Mouse (Mus musculus) forebrain, postnatal 0 days (tissue): ENCODE measurements at regions not wholly inside any gene's neighbourhood (a gene's known extent, or its start where the extent isn't known, plus 50 kb on each side); places are given as distances from the start of the nearest gene placed in this dataset.
A peak's percentile ranks its signal among the peaks of the same experiment; 100 is the strongest.
"Not testable (repeated sequence)": the region's sequence is repeated elsewhere in the genome, so short reads cannot be mapped to it uniquely, and the experiment has no call there.

Experiments used
- ATAC-seq: fragments of 200-750 bp; cut with Nextera tagmentation; 2 replicates; pipeline ENCODE4 v1.8.0; 2017; ENCODE audit warnings: mild to moderate bottlenecking, moderate library complexity
- DNase-seq: peaks from one replicate; pipeline ENCODE4 v3.0.0-alpha.2; 2015
- H3K27ac ChIP-seq: fragments of 300-500 bp; sonication (generic); 2 replicates; pipeline ENCODE4 v1.5.1; 2014; ENCODE audit warnings: low read depth, mild to moderate bottlenecking, antibody characterized with exemption, low read length, moderate library complexity, mixed read lengths
- H3K27me3 ChIP-seq: fragments of 300-500 bp; sonication (generic); 2 replicates; pipeline ENCODE4 v1.6.1; 2014; ENCODE audit warnings: mild to moderate bottlenecking, low read length, mixed read lengths; ENCODE audit not compliant: insufficient read depth
- H3K36me3 ChIP-seq: fragments of 300-500 bp; sonication (generic); 2 replicates; pipeline ENCODE4 v1.6.1; 2014; ENCODE audit warnings: mild to moderate bottlenecking, moderate library complexity; ENCODE audit not compliant: insufficient read depth
- H3K4me1 ChIP-seq: fragments of 300-500 bp; sonication (generic); 2 replicates; pipeline ENCODE4 v1.6.1; 2014; ENCODE audit warnings: antibody characterized with exemption; ENCODE audit not compliant: insufficient read depth
- H3K4me2 ChIP-seq: fragments of 300-500 bp; sonication (generic); 2 replicates; pipeline ENCODE4 v1.6.1; 2014; ENCODE audit warnings: low read depth, mild to moderate bottlenecking, moderate library complexity
- H3K4me3 ChIP-seq: fragments of 300-500 bp; sonication (generic); 2 replicates; pipeline ENCODE4 v1.5.1; 2014; ENCODE audit warnings: low read depth, low read length, mixed read lengths
- H3K9ac ChIP-seq: fragments of 300-500 bp; sonication (generic); 2 replicates; pipeline ENCODE4 v1.6.1; 2014; ENCODE audit warnings: mild to moderate bottlenecking
- H3K9me3 ChIP-seq: fragments of 300-500 bp; sonication (generic); 2 replicates; pipeline ENCODE4 v1.6.1; 2016; ENCODE audit warnings: low read length
- CTCF ChIP-seq: sonication (generic); IDR thresholded peaks from 2 replicates; pipeline ENCODE4 v1.5.1; 2016; ENCODE audit warnings: antibody characterized with exemption, control low read depth, low read depth
- WGBS: fragments of 180-500 bp; shearing (Covaris S2); extraction: QIAGEN DNeasy Blood & Tissue Kit; methylation state at CpG from one replicate; pipeline ENCODE4 v1.1.7; 2014; 5-methylcytosine and 5-hydroxymethylcytosine counted together

GRCm38 (mm10) chr3:149070201-149070600, 79.8 kb upstream of the Adgrl2 start:
- Histone ChIP-seq H3K36me3 (no peaks in the 10 kb centered on the region), H3K27me3 (no peaks in the 10 kb centered on the region), H3K4me2 (no peak overlapping the region), H3K4me1 (peaks cover 1% of the 10 kb centered on the region; the same call in 1 of the 2 replicates), H3K9ac (no peak overlapping the region), H3K9me3 (no peaks in the 10 kb centered on the region), H3K4me3 (no peak overlapping the region), H3K27ac (no peak overlapping the region)
- DNase-seq: no peak
- no peak for ATAC-seq
- no peak for TF ChIP-seq CTCF
- WGBS: 80% methylated on average over 7 of the region's 7 CpGs

DNA sequence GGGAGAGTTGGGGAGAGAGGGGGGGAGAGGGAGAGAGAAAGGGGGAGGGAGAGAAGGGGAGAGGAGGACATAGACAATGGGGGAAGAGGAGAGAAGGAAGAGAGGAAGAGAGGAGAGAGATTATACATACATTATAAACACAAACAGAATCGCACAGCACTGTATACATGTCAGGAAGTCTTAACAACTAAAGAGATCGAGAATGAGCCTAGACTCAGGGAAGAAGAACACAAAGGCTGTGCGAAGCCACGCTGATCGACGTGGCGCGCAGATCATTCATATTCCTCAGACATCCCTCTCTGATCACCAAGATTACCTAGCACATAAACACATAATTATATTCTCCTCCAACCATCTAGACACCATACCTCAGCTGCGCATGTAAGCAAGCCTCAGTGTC, 79.1 kb upstream of the Adgrl2 start:
- Histone ChIP-seq H3K36me3 (no peaks in the 10 kb centered on the region), H3K9me3 (no peaks in the 10 kb centered on the region), H3K9ac (no peak overlapping the region), H3K27me3 (no peaks in the 10 kb centered on the region), H3K4me3 (no peak overlapping the region), H3K27ac (no peak overlapping the region), H3K4me1 (no peaks in the 10 kb centered on the region), H3K4me2 (no peak overlapping the region)
- DNase-seq (no peak), ATAC-seq (no peak)
- whole genome bisulfite sequencing: 84% methylated on average over 9 of the region's 9 CpGs
- TF ChIP-seq CTCF: no peak

- ATAC-seq (peak; percentile 81; the same call in 1 of the 2 replicates), DNase-seq (no peak)
- no peaks in the 10 kb centered on the region for H3K4me1 ChIP-seq
Observed at GRCm38 (mm10) chr3:149068821-149069220, 78.5 kb upstream of the Adgrl2 start.

DNA sequence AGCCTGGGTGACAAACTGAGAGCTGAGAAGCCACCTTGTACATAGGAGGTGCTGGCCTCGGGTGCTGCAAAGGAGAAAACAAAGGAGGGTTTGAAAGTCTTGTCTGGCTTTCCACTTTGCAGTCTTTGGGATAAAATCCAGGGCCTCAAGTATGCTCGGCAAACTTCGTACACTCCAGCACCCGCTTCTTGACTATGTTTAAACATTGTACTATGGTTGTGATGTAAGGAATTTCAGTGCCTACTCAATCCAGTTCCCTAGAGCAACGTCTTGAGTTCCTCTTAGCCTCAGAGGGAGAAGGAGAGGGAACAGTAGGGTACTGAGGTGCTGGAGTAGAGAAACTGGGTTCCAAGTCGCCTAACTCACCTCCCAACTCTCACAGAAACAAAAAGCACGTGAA, 77.4 kb upstream of the Adgrl2 start:
- no peak for DNase-seq
- Histone ChIP-seq H3K9me3 (no peaks in the 10 kb centered on the region), H3K4me3 (no peak overlapping the region), H3K27ac (no peak overlapping the region), H3K36me3 (no peaks in the 10 kb centered on the region), H3K9ac (no peak overlapping the region), H3K27me3 (no peaks in the 10 kb centered on the region), H3K4me1 (no peaks in the 10 kb centered on the region), H3K4me2 (no peak overlapping the region)
- no peak for ATAC-seq
- WGBS: 76% methylated on average over 7 of the region's 7 CpGs
- TF ChIP-seq CTCF: no peak

More at GRCm38 (mm10) chr3:149068821-149069220, 78.5 kb upstream of the Adgrl2 start:
- H3K9ac ChIP-seq: no peak overlapping the region
- H3K4me3 ChIP-seq: no peak overlapping the region
- H3K4me2 ChIP-seq: peak overlapping the region; percentile 10; the same call in 1 of the 2 replicates
- no peaks in the 10 kb centered on the region for H3K36me3 ChIP-seq
- no peaks in the 10 kb centered on the region for H3K9me3 ChIP-seq
- TF ChIP-seq CTCF: no peak
- WGBS: 55% methylated on average over 7 of the region's 7 CpGs
- no peaks in the 10 kb centered on the region for H3K27me3 ChIP-seq
- no peak overlapping the region for H3K27ac ChIP-seq

- H3K4me2 ChIP-seq: no peak overlapping the region
- H3K27me3 ChIP-seq: no peaks in the 10 kb centered on the region
- no peak overlapping the region for H3K9ac ChIP-seq
- no peaks in the 10 kb centered on the region for H3K4me1 ChIP-seq
- DNase-seq (no peak), ATAC-seq (no peak)
- no peaks in the 10 kb centered on the region for H3K36me3 ChIP-seq
- H3K9me3 ChIP-seq: no peaks in the 10 kb centered on the region
- 83% methylated on average over 12 of the region's 12 CpGs for WGBS
- no peak for TF ChIP-seq CTCF
- H3K4me3 ChIP-seq: no peak overlapping the region
- no peak overlapping the region for H3K27ac ChIP-seq
Observed at GRCm38 (mm10) chr3:149055077-149055476, 64.7 kb upstream of the Adgrl2 start.

DNA sequence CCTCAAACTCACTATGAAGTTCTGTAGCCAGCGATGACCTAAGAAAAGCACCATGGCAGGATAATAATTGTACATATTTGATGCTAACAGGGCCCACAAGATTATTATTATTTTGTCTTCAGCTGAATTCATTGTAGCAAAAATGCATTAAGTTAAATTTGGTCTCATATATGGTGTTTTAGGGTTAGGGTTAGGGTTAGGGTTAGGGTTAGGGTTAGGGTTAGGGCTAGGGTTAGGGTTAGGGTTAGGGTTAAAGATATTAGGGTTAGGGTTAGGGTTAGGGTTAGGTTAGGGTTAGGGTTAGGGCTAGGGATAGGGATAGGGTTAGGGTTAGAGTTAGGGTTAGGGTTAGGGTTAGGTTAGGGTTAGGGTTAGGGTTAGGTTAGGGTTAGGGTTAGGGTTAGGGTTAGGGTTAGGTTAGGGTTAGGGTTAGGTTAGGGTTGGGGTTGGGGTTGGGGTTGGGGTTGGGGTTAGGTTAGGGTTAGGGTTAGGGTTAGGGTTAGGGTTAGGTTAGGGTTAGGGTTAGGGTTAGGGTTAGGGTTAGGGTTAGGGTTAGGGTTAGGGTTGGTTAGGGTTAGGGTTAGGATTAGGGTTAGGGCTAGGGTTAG, 62.0 kb upstream of the Adgrl2 start:
- H3K9ac ChIP-seq, H3K9me3 ChIP-seq, H3K4me1 ChIP-seq, DNase-seq, H3K27me3 ChIP-seq, H3K4me3 ChIP-seq, H3K36me3 ChIP-seq, H3K4me2 ChIP-seq, ATAC-seq, H3K27ac ChIP-seq: not testable (repeated sequence)
- WGBS: 98% methylated on average over 1 of the region's 1 CpGs

- Histone ChIP-seq H3K4me3 (no peak overlapping the region), H3K4me1 (no peaks in the 10 kb centered on the region), H3K27me3 (no peaks in the 10 kb centered on the region), H3K9ac (no peak overlapping the region), H3K27ac (no peak overlapping the region), H3K4me2 (no peak overlapping the region), H3K36me3 (no peaks in the 10 kb centered on the region), H3K9me3 (no peaks in the 10 kb centered on the region)
- no peak for ATAC-seq
- 82% methylated on average over 5 of the region's 5 CpGs for WGBS
- no peak for DNase-seq
- no peak for TF ChIP-seq CTCF
Observed at GRCm38 (mm10) chr3:149045343-149045742, 55.0 kb upstream of the Adgrl2 start.

DNA sequence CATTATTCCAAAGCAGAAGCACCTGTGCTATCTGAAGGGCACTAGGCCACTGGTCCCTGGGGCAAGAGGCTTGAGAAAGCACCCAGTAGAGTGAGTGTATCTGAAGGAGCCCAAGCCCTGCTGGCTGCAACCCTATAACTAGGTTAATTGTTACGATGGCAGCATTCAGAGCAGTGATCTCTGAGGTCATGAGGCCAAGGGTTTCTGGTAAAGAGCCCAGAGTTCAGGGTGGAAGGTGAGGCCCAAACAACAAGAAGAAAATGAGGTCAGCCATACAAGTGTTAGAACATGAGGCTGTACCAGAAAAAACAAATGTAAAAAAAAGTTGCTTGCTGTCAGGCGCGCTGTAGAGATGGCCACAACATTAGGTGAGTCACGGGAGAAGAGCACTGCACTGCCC, 53.5 kb upstream of the Adgrl2 start:
- no peaks in the 10 kb centered on the region for H3K27me3 ChIP-seq
- WGBS: 83% methylated on average over 4 of the region's 4 CpGs
- DNase-seq (no peak), ATAC-seq (no peak)
- H3K36me3 ChIP-seq: no peaks in the 10 kb centered on the region
- no peak for TF ChIP-seq CTCF
- no peak overlapping the region for H3K4me3 ChIP-seq
- no peaks in the 10 kb centered on the region for H3K4me1 ChIP-seq
- H3K9ac ChIP-seq: no peak overlapping the region
- no peaks in the 10 kb centered on the region for H3K9me3 ChIP-seq
- no peak overlapping the region for H3K27ac ChIP-seq
- H3K4me2 ChIP-seq: no peak overlapping the region
